Mouse (Mus musculus) C2C12 (cell line): Measurements from ENCODE around the gene Cdv3.

Source experiments
- CEBPB ChIP-seq: IDR thresholded peaks from one replicate; pipeline ENCODE4 v1.6.1; 2011; ENCODE audit warnings: low read depth, mild to moderate bottlenecking, control low read depth, moderate library complexity
- CTCF ChIP-seq: IDR thresholded peaks from one replicate; pipeline ENCODE4 v1.5.1; 2011; ENCODE audit not compliant: control insufficient read depth, insufficient read depth, insufficient read length
- MAX ChIP-seq: IDR thresholded peaks from one replicate; pipeline ENCODE4 v1.6.1; 2011; ENCODE audit warnings: mild to moderate bottlenecking, control low read depth
- USF1 ChIP-seq: IDR thresholded peaks from one replicate; pipeline ENCODE4 v1.6.1; 2011; ENCODE audit warnings: low read depth, mild to moderate bottlenecking, control low read depth, moderate library complexity

DNA sequence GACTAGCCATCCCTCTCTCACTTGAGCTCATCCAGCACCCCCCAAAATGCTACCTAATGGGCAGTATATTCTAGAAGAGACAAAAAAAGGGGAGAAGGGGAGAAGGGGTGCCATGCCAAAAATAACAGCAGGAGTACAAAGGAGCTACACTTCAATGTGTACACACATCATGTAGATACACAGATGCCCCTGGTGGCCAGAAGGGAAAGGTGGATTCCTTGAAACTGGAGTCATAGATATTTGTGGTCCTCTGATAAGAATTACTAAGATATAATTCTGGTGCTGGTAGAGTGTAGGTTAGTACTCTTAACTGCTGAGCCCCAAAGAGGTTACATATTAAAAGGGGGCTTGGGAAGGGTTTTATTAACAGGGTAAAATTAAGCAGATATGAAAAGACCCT lies 7.7 kb downstream of the Cdv3 start:
- no peak for TF ChIP-seq CTCF
- TF ChIP-seq CEBPB = no peak
- no peak for TF ChIP-seq MAX
- no peak for TF ChIP-seq USF1
